Mouse (Mus musculus): ENCODE data around the gene Gm8279.
"Not testable (repeated sequence)": the region's sequence is repeated elsewhere in the genome, so short reads cannot be mapped to it uniquely, and the experiment has no call there.

Gm8279 gene

GRCm38 (mm10) chr14:5131219-5131618 is at the start of gene Gm8279:
Gene Gm8279, plus strand, starts transcription at chr14:5131519.
- DNase-seq (ENCODE audit: low spot score in 2 of 2) = not testable (repeated sequence)

DNA sequence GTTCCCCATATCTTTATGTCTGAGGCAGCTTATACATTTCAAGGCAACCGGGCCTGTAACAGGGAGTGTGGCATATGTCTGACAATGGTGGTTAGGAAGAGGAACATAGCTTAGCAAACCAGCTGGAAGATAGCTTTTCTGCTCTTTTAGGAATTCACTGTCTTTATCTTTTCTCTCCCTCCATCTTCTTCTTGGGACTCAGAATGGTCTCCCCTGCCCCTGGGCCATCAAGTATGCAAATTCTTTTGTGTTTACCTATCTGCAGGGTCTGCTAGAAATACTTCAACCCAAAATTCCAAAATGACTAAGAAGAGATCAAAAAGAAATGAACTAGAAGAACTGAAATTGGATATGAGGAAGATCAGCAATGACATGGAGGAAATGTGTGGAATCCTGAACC is 32.9 kb downstream of the Gm8279 start, which contains the start of gene Gm3317:
Gm3317 (plus strand) TSS at position 301 of the 400 bp plus-strand sequence.
- DNase-seq (ENCODE audit: low spot score in 2 of 2) = not testable (repeated sequence)

DNA sequence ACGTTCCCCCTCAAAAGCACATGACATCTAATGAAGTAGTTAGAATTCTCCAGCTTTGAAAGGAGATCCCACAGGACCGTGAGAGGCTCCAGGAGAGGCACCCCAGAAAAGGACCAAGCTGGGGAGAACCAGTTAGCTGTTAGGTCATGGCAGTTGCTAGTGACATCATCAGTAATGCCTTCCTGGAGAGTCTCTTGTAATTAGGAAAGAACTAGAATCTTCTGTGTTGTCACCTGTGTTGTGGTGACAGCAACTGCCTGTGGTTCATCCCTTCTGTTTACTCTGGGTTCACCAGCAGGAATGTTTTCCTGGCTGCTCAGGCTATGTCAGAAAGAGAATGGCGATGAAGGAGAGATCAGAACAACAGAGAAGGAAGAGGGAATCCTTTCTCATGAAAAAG is 54.2 kb downstream of the Gm8279 start, which contains the start of gene Gm8271:
Gm8271 (plus strand) TSS at position 301 of the 400 bp plus-strand sequence.
- not testable (repeated sequence) for DNase-seq (ENCODE audit: low spot score in 2 of 2)

Measured in frontal cortex, postnatal 14 days (tissue).